Mouse (Mus musculus) embryonic fibroblast, embryonic 13.5 days (primary cell): ENCODE data around the gene Pla2g2d.

ENCODE experiments used
- CTCF ChIP-seq: IDR thresholded peaks from 2 replicates; pipeline ENCODE4 v1.5.1; 2011; ENCODE audit warnings: mild to moderate bottlenecking, control low read depth, low read length, moderate library complexity, borderline replicate concordance; ENCODE audit not compliant: insufficient read depth
- POLR2A ChIP-seq: IDR thresholded peaks from 2 replicates; pipeline ENCODE4 v1.6.1; 2011; ENCODE audit warnings: low read depth, mild to moderate bottlenecking, control low read depth, low read length, moderate library complexity

DNA sequence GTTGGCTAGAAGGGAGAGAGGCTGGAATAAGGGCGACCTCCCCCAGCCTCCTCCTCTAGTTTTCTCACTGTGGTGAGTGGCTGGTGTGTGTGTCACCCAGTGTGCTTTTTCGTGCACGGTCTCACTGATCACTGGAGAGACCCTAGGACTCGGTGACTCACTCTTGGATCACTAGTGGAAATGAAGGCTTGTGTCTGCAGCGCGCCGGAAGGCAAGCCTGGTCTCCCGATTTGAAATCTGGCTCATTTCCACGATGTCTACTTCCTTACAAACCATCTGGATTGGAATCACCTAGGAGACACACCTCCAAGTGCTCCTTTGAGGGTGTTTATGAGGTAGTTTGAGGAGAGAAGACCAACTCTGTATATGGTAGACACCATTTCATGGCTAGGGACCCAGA, 28.7 kb upstream of the Pla2g2d start:
- TF ChIP-seq POLR2A, result no peak
- no peak for TF ChIP-seq CTCF
